Mouse (Mus musculus) limb, embryonic 14.5 days (tissue): Measurements from ENCODE around the gene Crkl. TPM values are rescaled to one million over a fixed set of nuclear protein-coding genes. Genes with fewer than 3 reads are reported as not detected.

Source experiments
- ATAC-seq: fragments of 200-750 bp; cut with Nextera tagmentation; 2 replicates; pipeline ENCODE4 v1.8.0; 2017; ENCODE audit warnings: low read depth, moderate number of reproducible peaks, moderate TSS enrichment; ENCODE audit not compliant: low FRiP score
- DNase-seq: peaks from one replicate; pipeline ENCODE4 v3.0.0-alpha.2; 2015; ENCODE audit warnings: low spot score
- H3K27ac ChIP-seq: fragments of 300-500 bp; sonication (generic); replicated peaks from 2 replicates; pipeline ENCODE4 v1.5.1; 2014; ENCODE audit warnings: low read depth, mild to moderate bottlenecking, low read length, moderate library complexity, mixed read lengths
- H3K27me3 ChIP-seq: fragments of 300-500 bp; sonication (generic); 2 replicates; pipeline ENCODE4 v1.6.1; 2014; ENCODE audit warnings: low read length, mixed read lengths; ENCODE audit not compliant: control insufficient read depth, insufficient read depth
- H3K36me3 ChIP-seq: fragments of 300-500 bp; sonication (generic); 2 replicates; pipeline ENCODE4 v1.6.1; 2014; ENCODE audit warnings: mild to moderate bottlenecking, low read length, moderate library complexity, mixed read lengths; ENCODE audit not compliant: control insufficient read depth, insufficient read depth
- H3K4me1 ChIP-seq: fragments of 300-500 bp; sonication (generic); 2 replicates; pipeline ENCODE4 v1.6.1; 2014; ENCODE audit warnings: antibody characterized with exemption, low read length, mixed read lengths; ENCODE audit not compliant: control insufficient read depth, insufficient read depth
- H3K4me2 ChIP-seq: fragments of 300-500 bp; sonication (generic); replicated peaks from 2 replicates; pipeline ENCODE4 v1.6.1; 2014; ENCODE audit warnings: low read depth, mild to moderate bottlenecking, low read length, moderate library complexity; ENCODE audit not compliant: severe bottlenecking
- H3K4me3 ChIP-seq: fragments of 300-500 bp; sonication (generic); replicated peaks from 2 replicates; pipeline ENCODE4 v1.5.1; 2014; ENCODE audit warnings: low read length
- H3K9ac ChIP-seq: fragments of 300-500 bp; sonication (generic); 2 replicates; pipeline ENCODE4 v1.6.1; 2014; ENCODE audit warnings: mild to moderate bottlenecking, low read depth, low read length, moderate library complexity; ENCODE audit not compliant: severe bottlenecking
- H3K9me3 ChIP-seq: fragments of 300-500 bp; sonication (generic); 2 replicates; pipeline ENCODE4 v1.6.1; 2016; ENCODE audit warnings: low read length; ENCODE audit not compliant: control insufficient read depth
- POLR2A ChIP-seq: fragments of 200-500 bp; IDR thresholded peaks from 2 replicates; pipeline ENCODE4 v1.8.0; 2012; ENCODE audit warnings: inconsistent platforms, mild to moderate bottlenecking, moderate library complexity, borderline replicate concordance; ENCODE audit not compliant: insufficient read depth, insufficient read length; ENCODE audit errors: extremely low read depth
- WGBS: fragments of 180-500 bp; shearing (Covaris S2); extraction: QIAGEN DNeasy Blood & Tissue Kit; methylation state at CpG from one replicate; pipeline ENCODE4 v1.1.7; 2014; 5-methylcytosine and 5-hydroxymethylcytosine counted together
- polyA plus RNA-seq, 2 experiments: library from polyadenylated mRNA; depleted of rRNA in 1 of 2; stranded (reverse) in 1 of 2; unstranded in 1 of 2; fragments of >200 nt; fragmentation: Nextera tagmentation in 1 of 2; extraction: Ambion mirVana in 1 of 2; gene quantifications; 2 replicates each; pipeline versions ENCODE4 v1.2.1 to v1.2.3; 2012 to 2014

The Crkl gene
- polyA plus RNA-seq, 2 experiments: 36.6 to 62.9 TPM

DNA sequence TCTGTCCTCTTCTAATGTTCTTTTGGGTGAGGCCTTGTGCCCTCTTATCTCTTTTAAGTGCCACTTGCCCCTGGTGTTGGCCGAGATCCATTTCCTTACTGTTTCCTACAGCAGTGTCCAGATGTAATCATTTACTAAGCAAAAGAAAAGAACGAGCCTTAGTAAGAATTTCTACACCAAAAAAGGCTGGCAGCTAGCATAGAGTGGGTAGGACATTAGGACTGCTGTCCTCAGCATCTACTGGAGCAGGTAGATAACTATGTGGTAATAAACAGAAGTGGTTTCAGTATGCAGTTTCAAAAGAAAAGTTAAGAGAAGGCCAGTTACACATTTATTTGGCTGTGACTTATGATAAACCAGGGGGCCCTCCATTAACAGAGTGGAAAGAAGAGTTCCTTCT lies 58.9 kb downstream of the Crkl start:
- Histone ChIP-seq H3K4me3 (no peak overlapping the region), H3K27ac (no peak overlapping the region), H3K9ac (no peak overlapping the region), H3K9me3 (no peaks in the 10 kb centered on the region), H3K27me3 (no peaks in the 10 kb centered on the region), H3K4me1 (peaks cover 10% of the 10 kb centered on the region), H3K36me3 (peaks cover 41% of the 10 kb centered on the region), H3K4me2 (no peak overlapping the region)
- WGBS: 95% methylated on average over 2 of the region's 2 CpGs
- ATAC-seq (no peak), DNase-seq (no peak)
- no peak for TF ChIP-seq POLR2A

DNA sequence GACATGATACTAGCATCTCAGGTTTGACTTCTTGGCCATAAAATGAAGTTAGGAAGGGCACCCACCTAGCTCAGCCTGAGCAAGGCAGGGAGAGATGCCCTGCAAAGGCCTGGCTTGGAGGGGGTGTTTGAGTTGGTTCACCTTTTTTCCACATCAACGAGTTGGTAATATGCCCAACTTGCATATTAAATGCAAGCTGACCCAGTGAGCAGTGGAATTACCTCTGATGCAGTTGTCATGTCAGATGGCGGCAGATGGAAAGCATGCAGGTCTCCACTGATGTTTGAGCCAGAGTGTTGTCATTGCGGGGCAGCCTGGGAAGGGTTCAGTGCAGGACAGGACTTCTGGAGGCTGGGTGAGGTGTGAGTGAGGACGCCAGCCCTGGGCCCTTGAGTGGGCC lies 59.6 kb downstream of the Crkl start:
- Histone ChIP-seq H3K4me3 (no peak overlapping the region), H3K9me3 (no peaks in the 10 kb centered on the region), H3K4me2 (no peak overlapping the region), H3K36me3 (peaks cover 48% of the 10 kb centered on the region), H3K9ac (peak overlapping the region; percentile 12; the same call in 1 of the 2 replicates), H3K27me3 (no peaks in the 10 kb centered on the region), H3K27ac (no peak overlapping the region), H3K4me1 (peaks cover 10% of the 10 kb centered on the region)
- 90% methylated on average over 4 of the region's 4 CpGs for WGBS
- DNase-seq (no peak), ATAC-seq (no peak)
- TF ChIP-seq POLR2A: no peak

- TF ChIP-seq POLR2A: no peak
- Histone ChIP-seq H3K4me3 (no peak overlapping the region), H3K9ac (no peak overlapping the region), H3K4me1 (no peaks in the 10 kb centered on the region), H3K27me3 (no peaks in the 10 kb centered on the region), H3K27ac (no peak overlapping the region), H3K4me2 (no peak overlapping the region), H3K36me3 (peaks cover 90% of the 10 kb centered on the region), H3K9me3 (no peaks in the 10 kb centered on the region)
- WGBS: 86% methylated on average over 2 of the region's 2 CpGs
- DNase-seq (no peak), ATAC-seq (no peak)
These were observed 67.1 kb downstream of the Crkl start for GRCm38 (mm10) chr16:17518910-17519309.

- no peak overlapping the region for H3K4me3 ChIP-seq
- no peaks in the 10 kb centered on the region for H3K9me3 ChIP-seq
- no peak for ATAC-seq
- no peak overlapping the region for H3K4me2 ChIP-seq
- no peak overlapping the region for H3K27ac ChIP-seq
- H3K36me3 ChIP-seq: peaks cover 96% of the 10 kb centered on the region
- no peaks in the 10 kb centered on the region for H3K27me3 ChIP-seq
- no peaks in the 10 kb centered on the region for H3K4me1 ChIP-seq
- WGBS: 95% methylated on average over 11 of the region's 11 CpGs
- DNase-seq: no peak
- no peak for TF ChIP-seq POLR2A
- no peak overlapping the region for H3K9ac ChIP-seq
These were observed 72.4 kb downstream of the Crkl start for GRCm38 (mm10) chr16:17524156-17524555.

DNA sequence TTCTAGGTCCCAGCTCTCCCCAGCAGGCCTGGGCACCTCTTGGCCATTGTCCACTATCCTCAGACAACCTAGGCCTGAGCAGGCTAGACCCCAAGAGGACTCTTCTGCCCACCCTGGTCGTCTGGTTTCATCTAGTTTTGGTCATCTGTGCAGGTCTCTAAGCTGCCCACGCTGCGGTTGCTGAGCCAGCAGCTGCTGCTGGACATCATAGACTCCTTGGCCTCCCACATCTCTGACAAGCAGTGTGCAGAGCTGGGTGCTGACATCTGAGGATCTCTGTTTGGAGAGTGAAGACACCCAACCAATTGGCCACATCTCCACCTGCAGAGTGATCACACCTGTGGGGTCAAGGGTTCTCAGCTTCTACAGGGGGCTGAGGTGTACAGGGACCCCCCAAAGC lies 73.7 kb downstream of the Crkl start:
- no peak overlapping the region for H3K4me3 ChIP-seq
- H3K27ac ChIP-seq: no peak overlapping the region
- no peaks in the 10 kb centered on the region for H3K27me3 ChIP-seq
- 80% methylated on average over 3 of the region's 3 CpGs for WGBS
- no peak for TF ChIP-seq POLR2A
- H3K36me3 ChIP-seq: peaks cover 86% of the 10 kb centered on the region
- no peak overlapping the region for H3K9ac ChIP-seq
- ATAC-seq (no peak), DNase-seq (no peak)
- H3K4me1 ChIP-seq: peaks cover 8% of the 10 kb centered on the region
- no peak overlapping the region for H3K4me2 ChIP-seq
- no peaks in the 10 kb centered on the region for H3K9me3 ChIP-seq

DNA sequence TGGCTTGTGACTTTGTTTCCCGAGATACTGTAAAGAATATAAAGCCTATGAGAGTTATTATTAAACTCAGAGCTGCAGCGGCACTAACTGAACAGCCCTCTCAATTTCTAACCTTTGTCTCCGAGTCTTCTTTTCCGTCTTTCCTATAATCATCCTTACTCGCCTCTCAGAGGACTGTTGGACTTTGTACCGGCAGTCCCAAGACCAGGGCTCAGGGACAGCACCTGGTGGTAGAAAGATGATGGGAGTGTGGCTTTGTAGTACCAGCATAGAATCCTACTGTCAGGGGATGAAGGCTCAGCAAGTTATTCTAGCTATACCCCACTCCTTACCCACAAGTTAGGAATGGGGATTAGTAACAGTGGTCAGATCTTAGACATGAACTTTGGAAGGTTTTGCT lies 74.4 kb downstream of the Crkl start:
- DNase-seq: no peak
- Histone ChIP-seq H3K4me1 (peaks cover 8% of the 10 kb centered on the region), H3K4me2 (no peak overlapping the region), H3K27ac (no peak overlapping the region), H3K36me3 (peaks cover 79% of the 10 kb centered on the region), H3K9me3 (no peaks in the 10 kb centered on the region), H3K27me3 (no peaks in the 10 kb centered on the region), H3K4me3 (no peak overlapping the region), H3K9ac (no peak overlapping the region)
- no peak for TF ChIP-seq POLR2A
- no peak for ATAC-seq
- WGBS: 91% methylated on average over 6 of the region's 6 CpGs
